Mouse (Mus musculus): Measurements from ENCODE around the gene Polrmt. TPM values are rescaled to one million over a fixed set of nuclear protein-coding genes. Genes with fewer than 3 reads are reported as not detected.
"Not testable (repeated sequence)": the region's sequence is repeated elsewhere in the genome, so short reads cannot be mapped to it uniquely, and the experiment has no call there.

Gene Polrmt
- polyA plus RNA-seq, 1 experiment from 2014 or later: 30.1 TPM

DNA sequence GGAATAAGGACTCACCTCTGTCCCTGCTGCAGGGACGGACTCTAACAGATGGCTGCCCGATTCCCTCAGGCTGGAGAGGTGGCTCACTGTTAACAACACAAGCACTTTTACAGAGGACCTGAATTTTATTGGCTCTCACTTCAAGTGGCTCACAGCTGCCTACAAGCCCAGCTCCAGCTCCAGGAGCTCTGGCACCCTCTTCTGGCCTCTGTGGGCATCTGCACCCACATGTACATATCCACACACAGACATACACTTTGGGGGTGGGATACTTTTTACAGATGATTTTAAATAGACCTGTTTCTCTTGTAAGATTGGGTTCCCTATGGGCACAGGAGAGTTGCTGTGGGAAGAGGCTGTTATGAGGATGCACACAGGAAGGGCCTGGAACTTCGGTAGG, 25.9 kb upstream of the Polrmt start:
- 85% methylated on average over 3 of the region's 3 CpGs for WGBS (ENCODE audit: insufficient replicate concordance)
- peaks cover 20% of the 10 kb centered on the region for H3K4me1 ChIP-seq
- no peak overlapping the region for H3K4me2 ChIP-seq
- no peaks in the 10 kb centered on the region for H3K36me3 ChIP-seq
- H3K27me3 ChIP-seq (replicated peaks): peaks cover 33% of the 10 kb centered on the region
- peaks cover 11% of the 10 kb centered on the region for H3K9me3 ChIP-seq (replicated peaks)
- ATAC-seq: no peak
- H3K4me3 ChIP-seq: no peak overlapping the region
- no peak overlapping the region for H3K9ac ChIP-seq
- H3K27ac ChIP-seq: no peak overlapping the region

DNA sequence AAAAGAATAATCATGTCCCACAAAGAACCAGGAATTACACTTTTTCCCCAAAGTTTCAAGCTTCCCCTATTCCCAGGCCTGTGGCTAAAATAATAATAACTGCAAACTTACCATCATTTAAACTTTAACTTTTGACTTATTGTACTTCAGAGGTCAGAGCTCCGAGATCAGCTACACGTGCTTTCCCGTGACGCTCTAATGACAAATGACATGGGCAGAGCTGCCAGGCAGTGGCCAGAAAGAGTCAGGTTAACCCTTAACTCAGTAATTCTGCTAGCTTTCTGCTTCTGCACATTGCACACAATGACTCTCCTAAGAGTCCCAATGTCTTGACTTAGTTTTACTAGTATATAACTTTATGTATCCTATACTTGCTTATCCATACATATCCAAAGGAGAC, 22.9 kb upstream of the Polrmt start:
- H3K36me3 ChIP-seq: 0 out of 2 replicates have a peak, but pooled peaks cover 6% of the 10 kb centered on the region
- WGBS (ENCODE audit: insufficient replicate concordance): 52% methylated on average over 4 of the region's 4 CpGs
- no peak for ATAC-seq

DNA sequence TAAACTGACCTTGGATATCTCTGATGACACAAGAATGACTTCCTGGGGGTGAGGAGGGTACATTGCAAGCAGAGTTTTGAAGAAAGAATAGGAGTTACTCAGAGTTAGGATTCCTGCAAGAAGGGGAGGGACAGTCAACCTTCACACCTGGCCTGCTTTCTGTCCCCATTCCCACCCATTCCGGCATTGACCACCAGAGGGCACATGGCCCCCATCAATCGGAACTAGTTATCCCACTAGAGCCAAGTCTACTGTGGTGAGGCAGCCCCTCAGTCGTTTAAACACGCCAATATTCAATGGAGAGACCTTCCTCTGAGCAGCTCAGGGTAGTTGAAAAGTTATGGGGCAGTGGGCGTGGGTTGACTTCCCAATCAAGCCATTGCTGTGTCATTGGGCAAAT, 22.0 kb upstream of the Polrmt start:
- under 1% methylated on average over 5 of the region's 5 CpGs for WGBS (ENCODE audit: insufficient replicate concordance)
- H3K9ac ChIP-seq: no peak overlapping the region
- peaks cover 11% of the 10 kb centered on the region; the same call in 1 of the 2 replicates for H3K36me3 ChIP-seq
- H3K4me1 ChIP-seq: peaks cover 46% of the 10 kb centered on the region
- no peak overlapping the region for H3K27ac ChIP-seq
- H3K4me2 ChIP-seq: 0 out of 2 replicates have a peak overlapping the region, but pooled peaks have one; percentile 89
- ATAC-seq: no peak
- peaks cover 18% of the 10 kb centered on the region for H3K27me3 ChIP-seq (replicated peaks)
- no peak overlapping the region for H3K4me3 ChIP-seq
- H3K9me3 ChIP-seq (replicated peaks): peaks cover 5% of the 10 kb centered on the region

More for the DNA sequence above, 22.9 kb upstream of the Polrmt start:
- no peak overlapping the region for H3K4me2 ChIP-seq
- peaks cover 36% of the 10 kb centered on the region for H3K4me1 ChIP-seq
- H3K4me3 ChIP-seq: no peak overlapping the region
- H3K9ac ChIP-seq: no peak overlapping the region
- H3K27ac ChIP-seq: no peak overlapping the region
- H3K27me3 ChIP-seq (replicated peaks): peaks cover 18% of the 10 kb centered on the region
- peaks cover 5% of the 10 kb centered on the region for H3K9me3 ChIP-seq (replicated peaks)

DNA sequence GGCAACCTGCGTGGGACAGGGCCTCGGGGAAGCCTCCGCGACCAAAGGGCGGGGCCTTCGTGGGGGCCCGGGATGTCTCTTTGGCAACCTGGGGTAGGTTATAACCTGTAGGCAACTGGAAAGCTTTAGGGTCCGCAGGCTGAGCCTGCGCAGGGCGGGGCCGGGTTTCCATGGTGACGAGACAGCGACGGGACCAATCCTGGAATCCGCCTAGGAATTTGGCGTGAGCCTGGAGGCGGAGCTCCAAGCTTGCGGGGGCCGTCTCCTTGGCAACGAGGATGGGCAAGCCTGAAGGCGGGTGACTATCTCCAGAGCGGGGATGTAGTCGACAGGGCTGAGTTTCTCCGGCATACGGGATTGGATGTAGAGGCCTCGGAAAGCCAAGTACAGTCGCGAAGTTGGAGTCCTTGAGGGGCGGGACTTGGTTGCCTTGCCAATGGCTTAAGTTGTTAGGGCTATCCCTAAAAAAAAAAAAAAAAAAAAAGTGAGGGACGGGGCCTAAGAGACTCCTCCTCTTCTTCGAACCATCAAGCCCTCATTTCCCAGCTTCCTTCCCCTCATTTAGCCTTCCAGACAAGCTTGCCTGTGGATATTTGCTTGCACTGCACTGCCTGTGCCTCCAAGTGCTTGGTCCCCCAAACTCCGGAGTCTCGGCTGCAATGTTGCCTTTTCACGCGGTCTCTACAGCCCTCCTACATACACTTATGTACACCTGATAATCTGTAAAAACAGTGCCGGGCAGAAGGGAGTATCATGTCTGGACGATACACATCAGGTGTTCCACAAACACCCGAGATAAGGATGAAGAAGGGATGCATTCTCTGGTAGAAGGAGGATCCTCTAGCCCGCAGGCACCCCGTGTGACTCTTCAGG, 21.2 kb upstream of the Polrmt start:
- 12% methylated on average over 39 of the region's 40 CpGs for WGBS (ENCODE audit: insufficient replicate concordance)
- H3K27ac ChIP-seq: peak overlapping the region; percentile 86
- H3K9ac ChIP-seq: peak overlapping the region; percentile 69
- H3K9me3 ChIP-seq (replicated peaks): peaks cover 5% of the 10 kb centered on the region
- peaks cover 19% of the 10 kb centered on the region for H3K36me3 ChIP-seq
- peaks cover 14% of the 10 kb centered on the region for H3K27me3 ChIP-seq (replicated peaks)
- H3K4me2 ChIP-seq: peak overlapping the region; percentile 89
- H3K4me3 ChIP-seq: peak overlapping the region; percentile 91
- H3K4me1 ChIP-seq: peaks cover 52% of the 10 kb centered on the region
- peak; percentile 49 for ATAC-seq

DNA sequence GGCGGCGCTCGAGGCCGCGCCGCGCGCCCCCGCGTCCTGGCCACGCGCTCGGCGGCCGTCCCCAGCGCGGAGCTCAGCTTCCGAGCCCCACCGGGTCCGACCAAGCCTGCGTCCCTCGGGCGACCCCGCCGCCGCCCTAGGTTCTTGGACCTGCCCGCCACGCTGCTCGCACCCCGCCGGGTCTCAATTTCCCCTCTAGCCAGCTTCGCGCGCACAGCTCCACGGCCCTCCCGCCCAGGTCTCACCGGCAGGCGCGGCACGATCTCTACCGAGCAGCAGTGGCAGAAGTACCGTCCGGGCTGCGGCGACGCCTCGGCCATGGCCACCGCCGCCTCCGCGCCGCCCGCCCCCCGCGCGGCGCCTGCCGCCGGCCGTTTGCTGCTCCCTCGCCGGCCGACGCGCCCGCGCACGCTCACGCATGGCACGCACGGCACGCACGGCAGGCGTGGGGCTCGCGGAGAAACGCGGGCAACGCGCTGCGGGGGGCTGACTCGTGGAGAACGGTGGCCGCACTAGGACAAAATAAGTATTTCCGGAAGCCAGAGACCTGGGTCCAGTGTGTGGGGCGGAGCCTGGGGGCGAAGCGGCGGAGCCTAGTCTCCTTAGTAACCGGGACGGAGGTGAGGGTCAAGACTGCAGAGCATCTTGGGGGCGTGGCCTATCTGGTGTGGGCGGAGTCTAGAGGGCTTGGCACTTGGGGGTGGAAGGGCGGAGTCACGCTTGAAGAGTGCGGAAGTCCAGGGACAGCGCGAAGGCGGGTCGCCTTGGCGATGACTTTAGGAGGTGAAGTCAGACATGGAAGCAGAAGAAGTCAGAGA, 20.3 kb upstream of the Polrmt start, which contains the start of gene Rnf126:
Rnf126 (minus strand) TSS at position 445 of the 818 bp plus-strand sequence.
- Histone ChIP-seq H3K9me3 (replicated peaks) (no peaks in the 10 kb centered on the region), H3K9ac (peak within 1 kb of the TSS; percentile 94), H3K36me3 (peaks cover 28% of the 10 kb centered on the region), H3K27ac (peak within 1 kb of the TSS; percentile 86), H3K4me3 (peak within 1 kb of the TSS; percentile 91), H3K4me1 (peaks cover 52% of the 10 kb centered on the region), H3K4me2 (peak within 1 kb of the TSS; percentile 89), H3K27me3 (replicated peaks) (peaks cover 8% of the 10 kb centered on the region)
- WGBS (ENCODE audit: insufficient replicate concordance): under 1% methylated on average over 92 of the region's 101 CpGs
- peak; percentile 91 for ATAC-seq

DNA sequence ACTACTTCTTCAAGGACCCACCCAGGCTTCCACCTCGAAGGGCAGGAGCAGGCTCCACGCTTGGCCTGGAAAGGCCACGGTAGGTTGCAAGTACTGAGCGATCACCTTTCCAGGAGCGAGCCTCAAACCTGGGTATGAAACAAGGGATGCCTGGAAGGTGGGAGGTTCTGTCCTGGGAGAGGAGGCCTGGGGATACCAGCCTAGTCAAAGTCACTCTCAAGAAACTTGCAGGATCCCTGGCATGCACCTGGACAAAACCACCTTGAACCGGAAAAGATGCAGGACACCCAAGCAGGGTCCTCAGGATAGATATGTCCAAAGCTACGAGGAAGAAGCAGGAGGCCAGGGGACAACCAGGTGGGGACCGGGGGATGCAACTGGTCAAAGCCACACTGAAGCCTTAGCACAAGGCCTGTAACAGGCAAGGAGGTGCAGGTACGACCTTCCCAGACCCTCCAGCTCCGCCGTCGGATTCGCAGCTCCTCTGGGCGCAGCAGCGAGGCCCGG, 19.7 kb upstream of the Polrmt start:
- H3K4me3 ChIP-seq: peak overlapping the region; percentile 91
- peak overlapping the region; percentile 86 for H3K27ac ChIP-seq
- H3K9ac ChIP-seq: peak overlapping the region; percentile 94
- peaks cover 52% of the 10 kb centered on the region for H3K4me1 ChIP-seq
- peaks cover 7% of the 10 kb centered on the region for H3K27me3 ChIP-seq (replicated peaks)
- H3K9me3 ChIP-seq (replicated peaks): no peaks in the 10 kb centered on the region
- 5% methylated on average over 16 of the region's 16 CpGs for WGBS (ENCODE audit: insufficient replicate concordance)
- peaks cover 34% of the 10 kb centered on the region for H3K36me3 ChIP-seq
- H3K4me2 ChIP-seq: peak overlapping the region; percentile 89
- no peak for ATAC-seq

DNA sequence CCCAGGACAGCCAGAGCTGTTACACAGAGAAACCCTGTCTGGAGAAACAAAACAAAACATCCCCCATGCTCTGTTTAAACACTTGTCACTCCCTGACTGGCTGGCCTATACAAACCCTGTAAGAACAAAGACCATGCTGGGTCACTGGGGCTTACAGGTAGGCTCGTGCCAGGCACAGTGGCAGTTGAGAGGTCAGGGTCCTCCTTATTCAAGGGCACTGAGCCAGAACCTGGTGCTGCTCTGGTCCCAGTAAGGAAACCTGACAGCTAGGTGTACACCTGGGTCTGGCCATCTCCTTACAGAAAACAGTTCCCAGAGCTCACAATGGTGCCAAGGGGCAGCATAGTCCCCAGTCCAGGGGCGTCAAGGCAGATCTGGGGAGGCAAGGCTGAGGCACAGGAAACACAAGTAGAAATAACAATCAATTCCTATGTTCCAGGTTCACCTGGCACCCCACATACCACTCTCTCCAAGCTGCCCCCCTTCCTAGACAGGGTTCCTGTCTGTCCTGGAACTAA, 18.9 kb upstream of the Polrmt start:
- ATAC-seq: no peak
- H3K9ac ChIP-seq: peak overlapping the region; percentile 94
- peak overlapping the region; percentile 86; the same call in 1 of the 2 replicates for H3K27ac ChIP-seq
- 73% methylated on average over 2 of the region's 2 CpGs for WGBS (ENCODE audit: insufficient replicate concordance)
- H3K4me2 ChIP-seq: peak overlapping the region; percentile 89
- no peaks in the 10 kb centered on the region for H3K9me3 ChIP-seq (replicated peaks)
- H3K4me1 ChIP-seq: peaks cover 52% of the 10 kb centered on the region
- peaks cover under 1% of the 10 kb centered on the region; the same call in 1 of the 2 replicates for H3K27me3 ChIP-seq (replicated peaks)
- H3K36me3 ChIP-seq: peaks cover 42% of the 10 kb centered on the region
- peak overlapping the region; percentile 91 for H3K4me3 ChIP-seq

DNA sequence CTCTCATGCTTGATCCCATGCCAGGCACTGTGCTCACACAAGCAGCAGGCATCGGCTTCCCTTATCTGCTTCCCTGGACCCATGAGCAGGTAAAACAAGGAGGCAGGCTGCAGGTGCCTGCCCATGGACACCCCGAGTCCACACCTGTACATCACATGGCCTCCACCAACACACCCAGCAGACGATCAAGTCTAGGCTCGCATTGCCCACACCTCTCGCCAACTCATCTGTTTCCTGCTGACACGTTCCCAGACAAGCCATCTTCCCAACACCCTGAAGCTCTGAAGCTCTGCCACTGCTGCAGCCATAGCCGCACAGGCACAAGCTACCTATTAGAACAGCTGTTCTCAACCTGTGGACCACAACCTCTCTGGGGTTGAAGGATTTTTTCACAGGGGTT, 17.9 kb upstream of the Polrmt start:
- Histone ChIP-seq H3K9ac (no peak overlapping the region), H3K27ac (no peak overlapping the region), H3K4me1 (peaks cover 52% of the 10 kb centered on the region), H3K27me3 (replicated peaks) (no peaks in the 10 kb centered on the region), H3K36me3 (peaks cover 51% of the 10 kb centered on the region), H3K4me2 (peak overlapping the region; percentile 0; the same call in 1 of the 2 replicates), H3K4me3 (no peak overlapping the region), H3K9me3 (replicated peaks) (no peaks in the 10 kb centered on the region)
- no peak for ATAC-seq
- 60% methylated on average over 7 of the region's 7 CpGs for WGBS (ENCODE audit: insufficient replicate concordance)

DNA sequence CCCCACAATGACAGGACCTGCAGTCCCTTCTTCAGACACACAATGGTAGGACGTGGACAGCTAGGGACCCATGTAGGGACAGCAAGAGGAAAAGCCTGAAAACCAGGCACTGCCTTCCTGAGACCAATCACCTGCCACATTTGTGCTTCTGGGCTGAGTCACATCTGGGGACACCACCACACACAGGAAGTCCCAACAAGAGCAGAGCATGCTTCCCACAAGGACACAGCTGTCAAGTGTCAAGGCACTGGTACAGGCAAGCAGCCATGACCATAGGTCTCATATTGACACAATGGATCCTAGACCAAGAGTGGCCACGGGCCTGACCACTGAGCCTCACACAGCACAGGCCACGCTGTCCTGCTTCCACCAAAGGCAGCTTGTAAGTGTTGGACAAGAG, 16.5 kb upstream of the Polrmt start:
- Histone ChIP-seq H3K9me3 (replicated peaks) (no peaks in the 10 kb centered on the region), H3K27ac (no peak overlapping the region), H3K27me3 (replicated peaks) (no peaks in the 10 kb centered on the region), H3K36me3 (peaks cover 64% of the 10 kb centered on the region), H3K4me3 (no peak overlapping the region), H3K9ac (no peak overlapping the region), H3K4me1 (peaks cover 43% of the 10 kb centered on the region), H3K4me2 (no peak overlapping the region)
- 78% methylated on average over 3 of the region's 3 CpGs for WGBS (ENCODE audit: insufficient replicate concordance)
- no peak for ATAC-seq

DNA sequence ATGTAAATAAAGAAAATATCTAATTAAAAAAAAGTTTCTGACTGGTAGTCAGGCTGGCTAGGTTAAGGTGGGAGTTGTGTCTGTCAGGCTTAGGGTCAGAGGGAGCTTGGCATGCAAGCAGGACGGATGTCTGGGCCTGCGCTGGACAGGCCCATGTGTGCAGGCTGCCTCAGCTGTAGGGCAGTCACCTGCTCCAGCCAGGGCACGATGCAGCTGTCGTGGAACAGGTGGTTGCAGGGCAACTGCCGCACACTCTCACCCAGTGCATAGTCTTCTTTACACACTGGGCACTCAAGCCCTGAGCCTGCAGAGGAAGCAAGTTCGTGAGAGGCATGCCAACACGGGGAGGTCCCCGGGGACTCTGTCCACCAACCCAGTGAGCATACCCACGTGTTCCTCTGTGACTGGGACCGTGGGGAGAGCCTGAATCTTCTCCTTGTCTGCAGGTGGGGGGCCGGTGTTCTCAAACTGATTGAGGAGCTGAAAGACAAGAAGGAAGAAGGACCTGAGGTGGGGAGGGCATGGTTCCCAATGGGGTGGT, 14.3 kb upstream of the Polrmt start:
- H3K4me2 ChIP-seq: no peak overlapping the region
- peaks cover 29% of the 10 kb centered on the region for H3K4me1 ChIP-seq
- peaks cover 86% of the 10 kb centered on the region for H3K36me3 ChIP-seq
- H3K27ac ChIP-seq: no peak overlapping the region
- ATAC-seq: no peak
- H3K9me3 ChIP-seq (replicated peaks): no peaks in the 10 kb centered on the region
- H3K9ac ChIP-seq: no peak overlapping the region
- peaks cover 6% of the 10 kb centered on the region; the same call in 1 of the 2 replicates for H3K27me3 ChIP-seq (replicated peaks)
- WGBS (ENCODE audit: insufficient replicate concordance): 80% methylated on average over 11 of the region's 11 CpGs
- no peak overlapping the region for H3K4me3 ChIP-seq

DNA sequence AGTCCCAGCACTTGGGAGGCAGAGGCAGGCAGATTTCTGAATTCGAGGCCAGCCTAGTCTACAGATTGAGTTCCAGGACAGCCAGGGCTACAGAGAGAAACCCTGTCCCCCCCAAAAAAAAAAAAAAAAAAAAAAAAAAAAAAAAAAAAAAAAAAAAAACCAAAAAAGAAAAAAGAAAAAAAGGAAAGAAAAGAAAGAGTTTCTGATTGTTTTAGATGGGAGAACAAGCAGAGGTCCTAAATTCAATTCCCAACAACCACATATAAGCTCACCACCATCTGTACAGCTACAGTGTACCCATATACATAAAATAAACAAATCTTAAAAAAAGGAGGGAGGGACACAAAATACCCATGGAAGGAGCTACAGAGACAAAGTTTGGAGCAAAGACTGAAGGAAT, 13.3 kb upstream of the Polrmt start:
- H3K27me3 ChIP-seq (replicated peaks): peaks cover 13% of the 10 kb centered on the region; the same call in 1 of the 2 replicates
- peaks cover 29% of the 10 kb centered on the region for H3K4me1 ChIP-seq
- peaks cover 83% of the 10 kb centered on the region for H3K36me3 ChIP-seq
- H3K9ac ChIP-seq; H3K9me3 ChIP-seq (replicated peaks); H3K4me2 ChIP-seq; H3K4me3 ChIP-seq; ATAC-seq; H3K27ac ChIP-seq: not testable (repeated sequence)
- 76% methylated on average over 1 of the region's 1 CpGs for WGBS (ENCODE audit: insufficient replicate concordance)

Data from liver, embryonic 12.5 days (tissue).